Mouse (Mus musculus) monocyte, adult 5-6 weeks (primary cell): Measurements from ENCODE around the gene Carmil3. TPM values are rescaled to one million over a fixed set of nuclear protein-coding genes. Genes with fewer than 3 reads are reported as not detected.

Source experiments
- ATAC-seq: fragments of 153-309, 156-312 bp; replicated peaks from 2 replicates; pipeline ENCODE4 v1.8.0; 2017; ENCODE audit warnings: mild to moderate bottlenecking; ENCODE audit not compliant: low TSS enrichment, insufficient number of reproducible peaks, severe bottlenecking, poor library complexity, low FRiP score
- total RNA-seq: library from RNA; stranded (forward); fragments of 200-1000, 200-491, 200-594 nt; gene quantifications from 3 replicates; pipeline ENCODE4 v1.2.3, GENCODE M21; 2017

Carmil3 gene
- not detected in 3 replicates for total RNA-seq

GRCm38 (mm10) chr14:55490361-55491201 lies at the start of gene Carmil3:
TSS of gene Carmil3 (plus strand) at chr14:55490651.
- no peak for ATAC-seq

GRCm38 (mm10) chr14:55457693-55458092 lies 32.8 kb upstream of the Carmil3 start:
- ATAC-seq = no peak

GRCm38 (mm10) chr14:55458273-55458672 lies 32.2 kb upstream of the Carmil3 start:
- peak; percentile 89 for ATAC-seq

GRCm38 (mm10) chr14:55458761-55459160 lies 31.7 kb upstream of the Carmil3 start:
- no peak for ATAC-seq

GRCm38 (mm10) chr14:55459796-55460195 lies 30.7 kb upstream of the Carmil3 start:
- ATAC-seq = no peak

GRCm38 (mm10) chr14:55460297-55460696 lies 30.2 kb upstream of the Carmil3 start:
- ATAC-seq = no peak

- no peak for ATAC-seq
These were observed 28.7 kb upstream of the Carmil3 start for GRCm38 (mm10) chr14:55461757-55462156.

GRCm38 (mm10) chr14:55466481-55466880 lies 24.0 kb upstream of the Carmil3 start:
- no peak for ATAC-seq

GRCm38 (mm10) chr14:55467108-55467507 lies 23.3 kb upstream of the Carmil3 start:
- no peak for ATAC-seq

- no peak for ATAC-seq
These were observed 22.1 kb upstream of the Carmil3 start for GRCm38 (mm10) chr14:55468301-55468741.

GRCm38 (mm10) chr14:55469041-55469440 lies 21.4 kb upstream of the Carmil3 start:
- no peak for ATAC-seq

- no peak for ATAC-seq
These were observed 20.6 kb upstream of the Carmil3 start for GRCm38 (mm10) chr14:55469821-55470220.

- ATAC-seq = no peak
These were observed 19.6 kb upstream of the Carmil3 start for GRCm38 (mm10) chr14:55470806-55471205.

- ATAC-seq = no peak
These were observed 14.8 kb upstream of the Carmil3 start for GRCm38 (mm10) chr14:55475654-55476053.

- no peak for ATAC-seq
These were observed 13.0 kb upstream of the Carmil3 start for GRCm38 (mm10) chr14:55477421-55477820.

- no peak for ATAC-seq
These were observed 12.6 kb upstream of the Carmil3 start for GRCm38 (mm10) chr14:55477829-55478228.

GRCm38 (mm10) chr14:55478651-55479599 lies 11.5 kb upstream of the Carmil3 start, which contains the start of gene Dhrs4:
TSS of gene Dhrs4 (plus strand) at chr14:55478758.
- ATAC-seq = peak; percentile 88

- ATAC-seq = no peak
These were observed 10.8 kb upstream of the Carmil3 start for GRCm38 (mm10) chr14:55479629-55480028.

GRCm38 (mm10) chr14:55484430-55485085 lies 5.9 kb upstream of the Carmil3 start:
- no peak for ATAC-seq
